Mouse (Mus musculus) liver, embryonic 15.5 days (tissue): ENCODE results near the gene Trmt10b. TPM values are rescaled to one million over a fixed set of nuclear protein-coding genes. Genes with fewer than 3 reads are reported as not detected.

ENCODE experiments used
- ATAC-seq: fragments of 200-750 bp; cut with Nextera tagmentation; 2 replicates; pipeline ENCODE4 v1.8.0; 2017; ENCODE audit warnings: moderate number of reproducible peaks, mild to moderate bottlenecking, moderate library complexity; ENCODE audit not compliant: insufficient read depth
- H3K27ac ChIP-seq: fragments of 300-500 bp; sonication (generic); replicated peaks from 2 replicates; pipeline ENCODE4 v1.5.1; 2015; ENCODE audit warnings: mild to moderate bottlenecking, inconsistent platforms
- H3K27me3 ChIP-seq: fragments of 300-500 bp; sonication (generic); 2 replicates; pipeline ENCODE4 v1.6.1; 2015; ENCODE audit warnings: mild to moderate bottlenecking, inconsistent platforms
- H3K36me3 ChIP-seq: fragments of 300-500 bp; sonication (generic); replicated peaks from 2 replicates; pipeline ENCODE4 v1.6.1; 2015; ENCODE audit warnings: moderate library complexity, mild to moderate bottlenecking, inconsistent platforms
- H3K4me1 ChIP-seq: fragments of 300-500 bp; sonication (generic); replicated peaks from 2 replicates; pipeline ENCODE4 v1.6.1; 2015; ENCODE audit warnings: inconsistent platforms
- H3K4me2 ChIP-seq: fragments of 300-500 bp; sonication (generic); 2 replicates; pipeline ENCODE4 v1.6.1; 2015; ENCODE audit warnings: moderate library complexity, mild to moderate bottlenecking, inconsistent platforms
- H3K4me3 ChIP-seq: fragments of 300-500 bp; sonication (generic); replicated peaks from 2 replicates; pipeline ENCODE4 v1.5.1; 2015; ENCODE audit warnings: mild to moderate bottlenecking, inconsistent platforms
- H3K9ac ChIP-seq: fragments of 300-500 bp; sonication (generic); 2 replicates; pipeline ENCODE4 v1.6.1; 2015; ENCODE audit warnings: moderate library complexity, mild to moderate bottlenecking, inconsistent platforms
- H3K9me3 ChIP-seq: fragments of 300-500 bp; sonication (generic); replicated peaks from 2 replicates; pipeline ENCODE4 v1.6.1; 2016; ENCODE audit warnings: inconsistent platforms
- WGBS: fragments of 180-500 bp; shearing (Covaris S2); methylation state at CpG from one replicate; pipeline ENCODE4 v1.1.7; 2015; ENCODE audit warnings: mixed read lengths; ENCODE audit not compliant: insufficient replicate concordance; 5-methylcytosine and 5-hydroxymethylcytosine counted together
- polyA plus RNA-seq: library from polyadenylated mRNA; unstranded; fragments of >200 nt; fragmentation: Nextera tagmentation; extraction: Ambion mirVana; gene quantifications from 2 replicates; pipeline ENCODE4 v1.2.1, GENCODE M21; 2015

The Trmt10b gene
- polyA plus RNA-seq, result 3.7 and 4.9 TPM in 2 replicates

- 17% methylated on average over 27 of the region's 27 CpGs for WGBS
- peaks cover 14% of the 10 kb centered on the region for H3K4me1 ChIP-seq
- H3K9ac ChIP-seq, result peak within 1 kb of the TSS; percentile 74
Measured at GRCm38 (mm10) chr4:45296662-45297564, at the start of gene Trmt10b. Trmt10b (plus strand) TSS chr4:45297127.

DNA sequence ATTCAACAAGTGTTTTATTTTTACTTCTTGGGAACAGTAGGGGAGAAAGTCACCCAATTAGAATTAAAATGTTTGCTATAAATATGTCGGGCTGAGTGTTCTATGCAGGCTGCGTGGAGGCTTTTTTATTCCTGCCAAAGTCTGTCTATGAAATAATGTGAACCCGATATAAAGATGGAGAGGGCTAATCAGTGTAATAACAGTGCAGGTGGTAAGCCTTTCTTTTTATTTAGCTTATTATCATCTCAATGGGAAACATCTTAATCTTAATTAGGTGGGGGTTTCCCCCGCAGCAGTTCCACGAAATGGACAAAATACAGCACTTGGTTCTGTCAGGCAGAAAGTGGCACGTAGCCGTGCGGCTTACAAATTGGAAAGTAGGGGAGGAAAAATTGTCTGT is 45.7 kb upstream of the Trmt10b start:
- Histone ChIP-seq H3K4me3 (no peak overlapping the region), H3K4me2 (no peak overlapping the region), H3K36me3 (no peaks in the 10 kb centered on the region), H3K4me1 (no peaks in the 10 kb centered on the region), H3K27me3 (no peaks in the 10 kb centered on the region), H3K27ac (no peak overlapping the region), H3K9ac (no peak overlapping the region), H3K9me3 (no peaks in the 10 kb centered on the region)
- WGBS, result 79% methylated on average over 8 of the region's 8 CpGs
- ATAC-seq, result no peak

More at GRCm38 (mm10) chr4:45296662-45297564, at the start of gene Trmt10b:
- H3K4me3 ChIP-seq, result peak within 1 kb of the TSS; percentile 79
- ATAC-seq, result peak; percentile 68
- peak within 1 kb of the TSS; percentile 81 for H3K4me2 ChIP-seq
- H3K9me3 ChIP-seq, result no peaks in the 10 kb centered on the region
- 0 out of 2 replicates have a peak within 1 kb of the TSS, but pooled peaks have one; percentile 16 for H3K27ac ChIP-seq
- H3K27me3 ChIP-seq, result no peaks in the 10 kb centered on the region
- no peaks in the 10 kb centered on the region for H3K36me3 ChIP-seq

DNA sequence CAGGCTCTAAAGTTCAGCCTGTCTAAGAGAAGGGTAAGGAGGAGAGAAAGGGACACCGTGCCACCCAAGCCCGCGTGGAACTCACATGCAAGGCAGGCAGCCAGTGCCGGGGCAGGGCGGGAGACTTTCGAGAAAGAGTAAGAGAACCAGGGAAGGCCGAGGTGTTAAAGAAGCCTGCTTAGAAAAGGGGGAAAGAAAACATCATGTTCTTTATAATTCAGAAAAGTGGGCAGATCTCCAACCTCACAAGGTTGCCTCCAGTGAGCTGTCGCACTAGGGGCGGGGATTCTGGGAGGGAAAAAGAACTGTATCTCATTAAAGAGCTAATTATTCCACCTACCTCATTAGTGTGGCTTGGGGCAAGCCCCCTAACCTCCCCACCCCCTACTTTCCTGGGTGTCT is 44.1 kb upstream of the Trmt10b start:
- Histone ChIP-seq H3K9ac (no peak overlapping the region), H3K9me3 (no peaks in the 10 kb centered on the region), H3K27ac (no peak overlapping the region), H3K4me1 (no peaks in the 10 kb centered on the region), H3K36me3 (no peaks in the 10 kb centered on the region), H3K27me3 (no peaks in the 10 kb centered on the region; the same call in 1 of the 2 replicates), H3K4me3 (no peak overlapping the region), H3K4me2 (no peak overlapping the region)
- no peak for ATAC-seq
- WGBS, result 51% methylated on average over 9 of the region's 9 CpGs

DNA sequence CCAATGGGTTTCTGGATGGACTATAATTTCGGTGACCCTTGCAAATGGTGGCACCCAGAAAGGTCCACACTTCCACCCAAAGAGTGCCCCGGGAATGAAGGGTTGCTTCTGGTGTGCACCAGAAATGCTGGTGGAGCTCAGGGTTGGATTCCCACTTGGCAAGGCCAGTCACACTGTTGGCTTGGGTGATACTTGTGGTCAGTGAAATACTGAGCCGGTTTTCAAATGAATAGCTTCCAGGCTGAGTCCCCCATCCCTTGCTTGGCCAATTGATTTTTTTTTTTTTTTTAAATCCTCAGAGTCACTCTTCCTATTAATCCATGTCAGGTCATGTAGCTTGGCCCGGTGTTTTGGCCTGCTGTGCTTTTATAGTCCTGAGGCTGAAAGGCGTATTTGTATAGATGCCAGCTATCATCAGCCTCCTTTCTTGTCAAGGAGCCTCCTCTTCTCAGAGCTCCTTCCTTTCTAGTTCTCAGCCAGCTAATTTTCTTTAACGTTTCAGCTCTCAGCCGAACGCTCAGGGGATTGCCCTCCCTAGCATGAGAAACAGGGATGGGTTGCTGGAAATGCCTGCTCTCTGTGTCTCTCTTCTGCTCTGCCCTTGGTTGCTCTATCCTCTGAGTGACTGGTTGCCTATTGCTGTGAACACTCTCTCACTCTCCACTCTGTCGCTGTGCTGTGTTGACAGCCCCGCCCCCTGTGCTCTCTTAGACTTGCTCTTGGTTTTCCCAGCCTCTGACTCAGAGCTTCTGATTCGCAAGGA is 42.9 kb upstream of the Trmt10b start:
- Histone ChIP-seq H3K27ac (no peak overlapping the region), H3K9ac (no peak overlapping the region), H3K4me1 (no peaks in the 10 kb centered on the region), H3K9me3 (no peaks in the 10 kb centered on the region), H3K4me2 (no peak overlapping the region), H3K4me3 (no peak overlapping the region), H3K27me3 (no peaks in the 10 kb centered on the region; the same call in 1 of the 2 replicates), H3K36me3 (no peaks in the 10 kb centered on the region)
- WGBS, result 51% methylated on average over 11 of the region's 11 CpGs
- no peak for ATAC-seq

GRCm38 (mm10) chr4:45259232-45259832 is 37.6 kb upstream of the Trmt10b start:
- no peaks in the 10 kb centered on the region for H3K4me1 ChIP-seq
- no peaks in the 10 kb centered on the region for H3K9me3 ChIP-seq
- peaks cover 8% of the 10 kb centered on the region for H3K27me3 ChIP-seq
- no peaks in the 10 kb centered on the region for H3K36me3 ChIP-seq
- H3K9ac ChIP-seq, result no peak overlapping the region
- WGBS, result 55% methylated on average over 4 of the region's 4 CpGs
- H3K4me3 ChIP-seq, result no peak overlapping the region
- no peak overlapping the region for H3K4me2 ChIP-seq
- no peak for ATAC-seq
- H3K27ac ChIP-seq, result no peak overlapping the region

DNA sequence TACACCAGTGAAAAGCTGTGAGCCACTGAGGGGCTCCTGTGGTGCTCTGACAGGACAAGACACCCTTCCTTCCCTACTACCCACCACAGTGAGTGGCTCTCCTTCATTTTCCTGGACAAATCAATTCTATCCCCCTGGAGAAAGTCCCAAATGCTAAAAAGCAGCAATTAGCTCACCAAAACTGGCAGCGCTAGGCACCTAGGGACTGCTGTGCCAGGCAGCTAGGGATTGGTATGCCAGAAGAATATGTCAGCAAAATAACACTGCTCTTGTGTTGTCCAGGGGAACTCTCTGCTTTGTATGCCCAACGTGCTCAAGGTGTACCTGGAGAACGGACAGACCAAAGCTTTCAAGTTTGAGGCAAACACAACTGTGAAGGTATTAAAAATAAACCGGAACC is 35.4 kb upstream of the Trmt10b start:
- H3K36me3 ChIP-seq, result no peaks in the 10 kb centered on the region
- H3K4me2 ChIP-seq, result no peak overlapping the region
- no peak overlapping the region for H3K9ac ChIP-seq
- no peak overlapping the region for H3K4me3 ChIP-seq
- H3K27ac ChIP-seq, result no peak overlapping the region
- 67% methylated on average over 4 of the region's 4 CpGs for WGBS
- no peak for ATAC-seq
- peaks cover 8% of the 10 kb centered on the region for H3K27me3 ChIP-seq
- no peaks in the 10 kb centered on the region for H3K9me3 ChIP-seq
- H3K4me1 ChIP-seq, result no peaks in the 10 kb centered on the region

DNA sequence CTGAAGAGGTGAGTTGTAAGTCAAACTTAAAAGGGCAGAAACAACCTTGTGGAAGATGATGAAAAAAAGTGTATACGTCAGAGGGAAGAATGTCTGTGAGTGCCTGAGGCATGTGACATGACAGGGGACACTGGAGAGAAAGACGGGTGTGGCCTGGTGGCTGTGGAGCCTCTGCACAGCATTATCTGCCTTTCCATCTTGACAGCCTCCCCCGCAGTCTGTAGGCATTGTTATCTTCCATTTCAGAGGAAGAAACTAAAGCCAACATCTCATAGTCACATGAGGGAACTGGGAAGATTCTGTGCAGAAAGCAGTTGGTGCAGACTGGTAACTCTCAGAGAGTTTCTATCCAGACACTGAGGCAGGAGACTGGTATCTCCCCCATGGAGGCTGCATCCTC is 29.0 kb upstream of the Trmt10b start:
- no peak overlapping the region for H3K4me3 ChIP-seq
- WGBS, result 20% methylated on average over 3 of the region's 3 CpGs
- no peak overlapping the region for H3K27ac ChIP-seq
- H3K9ac ChIP-seq, result no peak overlapping the region
- H3K4me1 ChIP-seq, result peaks cover 20% of the 10 kb centered on the region
- no peaks in the 10 kb centered on the region for H3K27me3 ChIP-seq
- peak overlapping the region; percentile 29 for H3K4me2 ChIP-seq
- peak; percentile 86 for ATAC-seq
- no peaks in the 10 kb centered on the region for H3K9me3 ChIP-seq
- H3K36me3 ChIP-seq, result no peaks in the 10 kb centered on the region

- no peak for ATAC-seq
- no peaks in the 10 kb centered on the region for H3K27me3 ChIP-seq
- H3K4me2 ChIP-seq, result no peak overlapping the region
- no peaks in the 10 kb centered on the region for H3K36me3 ChIP-seq
- no peak overlapping the region for H3K27ac ChIP-seq
- H3K4me1 ChIP-seq, result peaks cover 20% of the 10 kb centered on the region
- no peaks in the 10 kb centered on the region for H3K9me3 ChIP-seq
- H3K9ac ChIP-seq, result no peak overlapping the region
- WGBS, result 85% methylated on average over 10 of the region's 10 CpGs
- H3K4me3 ChIP-seq, result no peak overlapping the region
Measured at GRCm38 (mm10) chr4:45271041-45271452, 25.9 kb upstream of the Trmt10b start.

GRCm38 (mm10) chr4:45275770-45276169 is 21.2 kb upstream of the Trmt10b start:
- Histone ChIP-seq H3K27ac (no peak overlapping the region), H3K9ac (no peak overlapping the region), H3K27me3 (no peaks in the 10 kb centered on the region), H3K9me3 (no peaks in the 10 kb centered on the region), H3K4me2 (no peak overlapping the region), H3K36me3 (no peaks in the 10 kb centered on the region), H3K4me1 (no peaks in the 10 kb centered on the region), H3K4me3 (no peak overlapping the region)
- WGBS, result 68% methylated on average over 8 of the region's 8 CpGs
- ATAC-seq, result no peak

GRCm38 (mm10) chr4:45279292-45279691 is 17.6 kb upstream of the Trmt10b start:
- H3K4me2 ChIP-seq, result no peak overlapping the region
- H3K27me3 ChIP-seq, result no peaks in the 10 kb centered on the region
- H3K4me3 ChIP-seq, result no peak overlapping the region
- no peak for ATAC-seq
- H3K36me3 ChIP-seq, result no peaks in the 10 kb centered on the region
- no peak overlapping the region for H3K27ac ChIP-seq
- H3K9ac ChIP-seq, result no peak overlapping the region
- 63% methylated on average over 8 of the region's 8 CpGs for WGBS
- no peaks in the 10 kb centered on the region for H3K9me3 ChIP-seq
- H3K4me1 ChIP-seq, result no peaks in the 10 kb centered on the region
